Mouse (Mus musculus): ENCODE measurements at regions not wholly inside any gene's neighbourhood (a gene's known extent, or its start where the extent isn't known, plus 50 kb on each side); places are given as distances from the start of the nearest gene placed in this dataset.

- DNase-seq (ENCODE audit: low read depth, low spot score): no peak
- no peaks in the 10 kb centered on the region for H3K27me3 ChIP-seq
- ATAC-seq: no peak
- ChIA-PET CTCF (interaction anchor here (3.1 kb wide), 1 partner anchor 14 kb away, joined by 8 read pairs; no protein-coding TSS in a partner anchor), POLR2A (no interaction called here)
- no peak for TF ChIP-seq CTCF (IDR thresholded peaks at IDR 0.05)
- in situ Hi-C loops (cut with MboI; ENCODE audit: low pct_unique_long_range_greater_than_20kb): no loop called here
These were observed 250.9 kb downstream of the Hdgfl1 start for GRCm38 (mm10) chr13:26519054-26519453.

- ChIA-PET POLR2A (no interaction called here), CTCF (interaction anchor here (3.1 kb wide), 1 partner anchor 15 kb away, joined by 8 read pairs; no protein-coding TSS in a partner anchor)
- no peak for TF ChIP-seq CTCF (IDR thresholded peaks at IDR 0.05)
- DNase-seq (ENCODE audit: low read depth, low spot score) (no peak), ATAC-seq (no peak)
- in situ Hi-C loops (cut with MboI; ENCODE audit: low pct_unique_long_range_greater_than_20kb): no loop called here
- no peaks in the 10 kb centered on the region for H3K27me3 ChIP-seq
These were observed 251.5 kb downstream of the Hdgfl1 start for GRCm38 (mm10) chr13:26518425-26518824.

- in situ Hi-C loops (cut with MboI; ENCODE audit: low pct_unique_long_range_greater_than_20kb): no loop called here
- no peak for TF ChIP-seq CTCF (IDR thresholded peaks at IDR 0.05)
- CTCF ChIA-PET: no interaction called here
These were observed 252.3 kb downstream of the Hdgfl1 start for GRCm38 (mm10) chr13:26517646-26518045.

GRCm38 (mm10) chr13:26510448-26510847 lies 259.5 kb downstream of the Hdgfl1 start:
- CTCF ChIA-PET: interaction anchor here (0.8 kb wide), 1 partner anchor 9 kb away, joined by 3 read pairs; no protein-coding TSS in a partner anchor
- no peaks in the 10 kb centered on the region for H3K27me3 ChIP-seq

More at GRCm38 (mm10) chr13:26517646-26518045, 252.3 kb downstream of the Hdgfl1 start:
- no peak for ATAC-seq
- DNase-seq (ENCODE audit: low read depth, low spot score): no peak
- no peaks in the 10 kb centered on the region for H3K27me3 ChIP-seq
- POLR2A ChIA-PET: no interaction called here

GRCm38 (mm10) chr13:26509841-26510240 lies 260.1 kb downstream of the Hdgfl1 start:
- ATAC-seq (no peak), DNase-seq (ENCODE audit: low read depth, low spot score) (no peak)
- ChIA-PET CTCF (no interaction called here), POLR2A (interaction anchor here (0.8 kb wide), 1 partner anchor 18 kb away, joined by 3 read pairs; no protein-coding TSS in a partner anchor)
- TF ChIP-seq CTCF (IDR thresholded peaks at IDR 0.05): no peak
- H3K27me3 ChIP-seq: no peaks in the 10 kb centered on the region
- in situ Hi-C loops (cut with MboI; ENCODE audit: low pct_unique_long_range_greater_than_20kb): no loop called here

More at GRCm38 (mm10) chr13:26510448-26510847, 259.5 kb downstream of the Hdgfl1 start:
- POLR2A ChIA-PET: interaction anchor here (0.8 kb wide), 1 partner anchor 19 kb away, joined by 3 read pairs; no protein-coding TSS in a partner anchor
- ATAC-seq (no peak), DNase-seq (ENCODE audit: low read depth, low spot score) (no peak)
- in situ Hi-C loops (cut with MboI; ENCODE audit: low pct_unique_long_range_greater_than_20kb): no loop called here
- no peak for TF ChIP-seq CTCF (IDR thresholded peaks at IDR 0.05)

- ATAC-seq (no peak), DNase-seq (ENCODE audit: low read depth, low spot score) (no peak)
- POLR2A ChIA-PET: no interaction called here
- in situ Hi-C loops (cut with MboI; ENCODE audit: low pct_unique_long_range_greater_than_20kb): no loop called here
- CTCF ChIA-PET: no interaction called here
- H3K27me3 ChIP-seq: no peaks in the 10 kb centered on the region
- TF ChIP-seq CTCF (IDR thresholded peaks at IDR 0.05): no peak
These were observed 266.2 kb downstream of the Hdgfl1 start for GRCm38 (mm10) chr13:26503744-26504143.

GRCm38 (mm10) chr13:26497086-26497485 lies 272.9 kb downstream of the Hdgfl1 start:
- ChIA-PET CTCF (interaction anchor here (1.5 kb wide), 1 partner anchor 10 kb away, joined by 4 read pairs; no protein-coding TSS in a partner anchor), POLR2A (no interaction called here)
- in situ Hi-C loops (cut with MboI; ENCODE audit: low pct_unique_long_range_greater_than_20kb): no loop called here
- no peaks in the 10 kb centered on the region for H3K27me3 ChIP-seq
- DNase-seq (ENCODE audit: low read depth, low spot score) (no peak), ATAC-seq (no peak)
- TF ChIP-seq CTCF (IDR thresholded peaks at IDR 0.05): no peak

GRCm38 (mm10) chr13:26495871-26496270 lies 274.1 kb downstream of the Hdgfl1 start:
- in situ Hi-C loops (cut with MboI; ENCODE audit: low pct_unique_long_range_greater_than_20kb): no loop called here
- no peak for TF ChIP-seq CTCF (IDR thresholded peaks at IDR 0.05)
- no peaks in the 10 kb centered on the region for H3K27me3 ChIP-seq
- peak; percentile 34 for DNase-seq (ENCODE audit: low read depth, low spot score)
- peak; percentile 54 for ATAC-seq
- CTCF ChIA-PET: interaction anchor here (2.9 kb wide), 1 partner anchor 17 kb away, joined by 6 read pairs; no protein-coding TSS in a partner anchor
- POLR2A ChIA-PET: interaction anchor here (0.7 kb wide), 1 partner anchor 267 kb away, joined by 5 read pairs; no protein-coding TSS in a partner anchor

- TF ChIP-seq CTCF (IDR thresholded peaks at IDR 0.05): no peak
- DNase-seq (ENCODE audit: low read depth, low spot score): no peak
- ChIA-PET POLR2A (no interaction called here), CTCF (no interaction called here)
- no peak for ATAC-seq
- H3K27me3 ChIP-seq: no peaks in the 10 kb centered on the region
- in situ Hi-C loops (cut with MboI; ENCODE audit: low pct_unique_long_range_greater_than_20kb): no loop called here
These were observed 300.6 kb downstream of the Hdgfl1 start for GRCm38 (mm10) chr13:26469343-26469742.

GRCm38 (mm10) chr13:26467526-26467925 lies 302.4 kb downstream of the Hdgfl1 start:
- ATAC-seq (no peak), DNase-seq (ENCODE audit: low read depth, low spot score) (no peak)
- no peaks in the 10 kb centered on the region for H3K27me3 ChIP-seq
- POLR2A ChIA-PET: no interaction called here
- in situ Hi-C loops (cut with MboI; ENCODE audit: low pct_unique_long_range_greater_than_20kb): no loop called here
- TF ChIP-seq CTCF (IDR thresholded peaks at IDR 0.05): no peak
- CTCF ChIA-PET: no interaction called here

GRCm38 (mm10) chr13:26464523-26464922 lies 305.4 kb downstream of the Hdgfl1 start:
- POLR2A ChIA-PET: no interaction called here
- H3K27me3 ChIP-seq: no peaks in the 10 kb centered on the region
- TF ChIP-seq CTCF (IDR thresholded peaks at IDR 0.05): no peak
- in situ Hi-C loops (cut with MboI; ENCODE audit: low pct_unique_long_range_greater_than_20kb): no loop called here
- ATAC-seq (no peak), DNase-seq (ENCODE audit: low read depth, low spot score) (no peak)
- CTCF ChIA-PET: interaction anchor here (0.7 kb wide), 1 partner anchor 9 kb away, joined by 3 read pairs; no protein-coding TSS in a partner anchor

GRCm38 (mm10) chr13:26464096-26464495 lies 305.9 kb downstream of the Hdgfl1 start:
- POLR2A ChIA-PET: no interaction called here
- no peak for TF ChIP-seq CTCF (IDR thresholded peaks at IDR 0.05)
- CTCF ChIA-PET: interaction anchor here (0.7 to 1.0 kb wide), 2 partner anchors 9 to 38 kb away, joined by 3 read pairs; no protein-coding TSS in a partner anchor
- in situ Hi-C loops (cut with MboI; ENCODE audit: low pct_unique_long_range_greater_than_20kb): no loop called here
- DNase-seq (ENCODE audit: low read depth, low spot score) (no peak), ATAC-seq (no peak)
- H3K27me3 ChIP-seq: no peaks in the 10 kb centered on the region

All from Patski (cell line).